Mouse (Mus musculus) embryonic facial prominence, embryonic 11.5 days (tissue): ENCODE data around the gene Ptpn20. TPM values are rescaled to one million over a fixed set of nuclear protein-coding genes. Genes with fewer than 3 reads are reported as not detected.
A peak's percentile ranks its signal among the peaks of the same experiment; 100 is the strongest.

ENCODE experiments used
- ATAC-seq: fragments of 200-750 bp; cut with Nextera tagmentation; replicated peaks from 2 replicates; pipeline ENCODE4 v1.8.0; 2017; ENCODE audit warnings: low read depth; ENCODE audit not compliant: insufficient number of reproducible peaks, low FRiP score, low TSS enrichment
- DNase-seq: peaks from one replicate; pipeline ENCODE4 v3.0.0-alpha.2; 2015; ENCODE audit warnings: low spot score
- H3K27ac ChIP-seq: fragments of 300-500 bp; sonication (generic); replicated peaks from 2 replicates; pipeline ENCODE4 v1.5.1; 2014; ENCODE audit warnings: mild to moderate bottlenecking, low read depth, low read length, control low read depth
- H3K27me3 ChIP-seq: fragments of 300-500 bp; sonication (generic); 2 replicates; pipeline ENCODE4 v1.6.1; 2014; ENCODE audit warnings: mild to moderate bottlenecking, low read length, moderate library complexity, mixed read lengths; ENCODE audit not compliant: control insufficient read depth, insufficient read depth
- H3K36me3 ChIP-seq: fragments of 300-500 bp; sonication (generic); replicated peaks from 2 replicates; pipeline ENCODE4 v1.6.1; 2014; ENCODE audit warnings: low read depth, mild to moderate bottlenecking, low read length, moderate library complexity, mixed read lengths; ENCODE audit not compliant: control insufficient read depth, insufficient read depth
- H3K4me1 ChIP-seq: fragments of 300-500 bp; sonication (generic); 2 replicates; pipeline ENCODE4 v1.6.1; 2014; ENCODE audit warnings: low read length, mixed read lengths; ENCODE audit not compliant: control insufficient read depth, insufficient read depth
- H3K4me2 ChIP-seq: fragments of 300-500 bp; sonication (generic); 2 replicates; pipeline ENCODE4 v1.6.1; 2014; ENCODE audit warnings: low read depth, mild to moderate bottlenecking, control low read depth, low read length, moderate library complexity
- H3K4me3 ChIP-seq: fragments of 300-500 bp; sonication (generic); 2 replicates; pipeline ENCODE4 v1.5.1; 2014; ENCODE audit warnings: low read depth, low read length, control low read depth
- H3K9ac ChIP-seq: fragments of 300-500 bp; sonication (generic); replicated peaks from 2 replicates; pipeline ENCODE4 v1.6.1; 2014; ENCODE audit warnings: mild to moderate bottlenecking, control low read depth, low read length
- H3K9me3 ChIP-seq: fragments of 300-500 bp; sonication (generic); replicated peaks from 2 replicates; pipeline ENCODE4 v1.6.1; 2016; ENCODE audit warnings: mild to moderate bottlenecking, low read length, inconsistent platforms, mixed read lengths; ENCODE audit not compliant: control insufficient read depth
- WGBS: fragments of 180-500 bp; shearing (Covaris S2); extraction: QIAGEN DNeasy Blood & Tissue Kit; methylation state at CpG from one replicate; pipeline ENCODE4 v1.1.7; 2014; 5-methylcytosine and 5-hydroxymethylcytosine counted together
- polyA plus RNA-seq: library from polyadenylated mRNA; unstranded; fragments of >200 nt; fragmentation: Nextera tagmentation; extraction: Ambion mirVana; gene quantifications from 2 replicates; pipeline ENCODE4 v1.2.1, GENCODE M21; 2014

The Ptpn20 gene
- 0.10 and 0.11 TPM in 2 replicates for polyA plus RNA-seq

DNA sequence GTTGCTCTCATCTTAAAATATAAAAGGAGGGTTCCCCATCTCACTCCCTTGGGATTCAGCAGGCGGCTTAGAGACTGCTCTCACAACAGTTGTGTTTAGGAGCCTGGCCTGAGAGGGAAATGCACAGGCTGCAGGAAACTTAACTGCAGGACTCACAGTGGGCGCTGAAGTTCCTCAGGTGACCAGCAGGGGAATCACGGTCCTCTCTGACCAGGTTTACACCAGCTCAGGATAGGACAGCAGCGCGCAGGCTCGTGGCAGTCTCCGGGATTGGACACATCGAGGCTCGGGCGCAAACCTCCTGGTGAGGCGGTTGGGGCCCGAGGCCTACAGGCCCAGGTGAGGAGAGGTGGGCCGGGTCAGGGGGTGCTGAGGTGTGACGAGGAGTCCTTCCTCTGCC is at the start of gene Ptpn20:
Gene Ptpn20, plus strand, starts transcription at position 257 of the 400 bp plus-strand sequence.
- 62% methylated on average over 14 of the region's 14 CpGs for WGBS
- Histone ChIP-seq H3K4me3 (no peak within 1 kb of the TSS), H3K36me3 (no peaks in the 10 kb centered on the region), H3K4me2 (no peak within 1 kb of the TSS), H3K9me3 (no peaks in the 10 kb centered on the region), H3K9ac (no peak within 1 kb of the TSS), H3K4me1 (no peaks in the 10 kb centered on the region), H3K27ac (no peak within 1 kb of the TSS), H3K27me3 (no peaks in the 10 kb centered on the region)
- peak; percentile 46 for DNase-seq
- ATAC-seq = no peak

DNA sequence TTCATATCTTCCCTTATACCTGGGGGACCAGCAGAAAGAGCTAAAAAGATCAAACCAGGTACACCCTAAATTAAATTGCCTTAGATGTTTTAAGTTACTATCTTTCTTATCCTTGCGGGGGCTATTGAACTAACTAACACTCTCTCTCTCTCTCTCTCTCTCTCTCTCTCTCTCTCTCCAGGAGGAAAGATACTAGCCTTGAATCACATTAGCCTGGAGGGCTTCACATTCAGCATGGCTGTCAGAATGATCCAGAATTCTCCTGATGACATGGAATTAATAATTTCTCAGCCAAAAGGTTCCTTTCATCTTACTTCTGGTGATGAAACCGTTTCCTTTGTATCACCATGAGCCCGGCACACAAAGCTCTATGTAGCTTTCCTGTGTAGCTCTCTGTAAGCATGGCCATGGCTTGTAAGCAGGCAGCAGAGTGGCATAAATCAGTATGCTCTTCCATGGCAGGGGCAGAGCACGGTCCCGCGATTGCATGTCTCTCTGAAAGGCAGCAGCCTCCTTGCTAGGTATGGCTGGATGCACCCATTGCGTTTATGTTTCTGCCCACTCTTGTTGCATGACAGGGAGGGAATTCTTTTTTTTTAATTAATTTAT is 49.3 kb upstream of the Ptpn20 start:
- Histone ChIP-seq H3K27ac (no peak overlapping the region), H3K4me2 (no peak overlapping the region), H3K36me3 (no peaks in the 10 kb centered on the region), H3K9me3 (no peaks in the 10 kb centered on the region), H3K27me3 (no peaks in the 10 kb centered on the region), H3K4me1 (no peaks in the 10 kb centered on the region), H3K4me3 (no peak overlapping the region), H3K9ac (no peak overlapping the region)
- DNase-seq = no peak
- 88% methylated on average over 7 of the region's 7 CpGs for WGBS
- no peak for ATAC-seq

DNA sequence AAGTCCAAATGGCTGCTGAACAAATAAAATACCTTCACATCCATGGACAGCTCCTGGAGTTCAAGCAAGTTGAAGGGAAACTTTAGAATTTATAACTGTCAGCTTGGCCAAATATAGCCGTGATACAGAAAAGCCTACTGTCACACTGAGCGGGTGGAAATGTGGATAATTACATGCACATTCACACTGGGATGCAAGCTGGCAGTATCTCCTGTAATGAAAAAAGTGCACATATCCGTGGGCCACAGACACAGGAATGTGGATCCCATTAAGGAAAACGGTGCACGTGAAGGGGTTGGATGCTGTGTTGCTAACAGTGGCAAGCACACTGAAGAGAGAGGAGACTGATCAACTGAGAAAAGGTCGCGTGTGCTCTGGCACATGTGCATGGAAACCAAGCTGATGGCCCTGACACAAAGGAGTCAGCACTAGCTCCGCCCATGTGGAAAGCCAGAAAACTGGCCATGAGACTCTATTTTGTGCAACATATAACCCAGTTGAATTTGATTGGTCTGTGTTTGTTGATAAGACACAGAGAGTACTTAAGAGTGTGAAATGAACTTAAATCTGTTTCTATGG is 43.4 kb upstream of the Ptpn20 start:
- DNase-seq (no peak), ATAC-seq (no peak)
- no peaks in the 10 kb centered on the region for H3K9me3 ChIP-seq
- H3K4me2 ChIP-seq = no peak overlapping the region
- WGBS = 78% methylated on average over 8 of the region's 8 CpGs
- H3K9ac ChIP-seq = no peak overlapping the region
- H3K4me1 ChIP-seq = no peaks in the 10 kb centered on the region
- H3K4me3 ChIP-seq = no peak overlapping the region
- H3K27ac ChIP-seq = no peak overlapping the region
- H3K27me3 ChIP-seq = no peaks in the 10 kb centered on the region
- no peaks in the 10 kb centered on the region for H3K36me3 ChIP-seq

DNA sequence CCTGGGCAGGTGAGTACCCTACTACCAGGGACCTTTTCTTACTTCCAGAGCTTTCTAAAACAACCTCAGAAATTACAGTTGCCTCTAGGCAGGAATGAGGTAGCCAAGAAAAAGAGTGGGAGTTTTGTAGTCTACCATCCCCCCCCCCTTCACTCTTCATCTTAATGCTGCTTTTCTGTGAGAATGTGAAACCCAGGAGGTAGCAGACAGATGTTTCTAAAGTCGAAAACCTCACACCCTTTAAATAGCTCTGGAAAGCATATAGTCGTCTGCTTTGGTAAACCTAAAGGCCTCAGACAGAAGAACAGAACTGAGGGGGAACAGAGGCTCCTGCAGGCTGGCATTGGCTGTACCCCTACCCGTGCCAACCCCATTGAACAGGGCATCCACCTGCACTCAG is 40.4 kb upstream of the Ptpn20 start:
- Histone ChIP-seq H3K27ac (no peak overlapping the region), H3K4me1 (no peaks in the 10 kb centered on the region), H3K9ac (no peak overlapping the region), H3K4me3 (no peak overlapping the region), H3K9me3 (no peaks in the 10 kb centered on the region), H3K4me2 (no peak overlapping the region), H3K27me3 (no peaks in the 10 kb centered on the region), H3K36me3 (no peaks in the 10 kb centered on the region)
- 70% methylated on average over 3 of the region's 3 CpGs for WGBS
- no peak for DNase-seq
- no peak for ATAC-seq

DNA sequence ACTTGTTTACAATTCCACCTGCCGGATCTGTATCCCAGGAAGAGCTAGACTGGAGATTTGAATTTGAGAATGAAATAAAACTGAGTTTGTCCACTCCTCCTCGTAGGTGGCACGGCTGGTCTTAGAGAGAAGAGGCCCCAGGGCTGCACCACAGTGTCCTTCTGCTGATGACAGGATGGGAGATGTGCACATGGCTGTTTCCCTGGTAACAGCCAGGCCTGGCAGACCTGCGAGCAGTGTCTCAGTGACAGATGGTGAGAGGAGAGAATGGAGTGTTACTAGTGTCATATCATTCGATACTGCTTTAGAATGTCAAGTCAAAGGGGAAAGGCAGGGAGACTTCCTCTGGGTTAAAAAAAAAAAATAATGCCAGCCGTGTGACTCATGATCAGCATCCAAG is 39.2 kb upstream of the Ptpn20 start:
- no peaks in the 10 kb centered on the region for H3K36me3 ChIP-seq
- 69% methylated on average over 6 of the region's 6 CpGs for WGBS
- H3K4me2 ChIP-seq = no peak overlapping the region
- H3K4me3 ChIP-seq = no peak overlapping the region
- H3K9ac ChIP-seq = no peak overlapping the region
- ATAC-seq (no peak), DNase-seq (no peak)
- H3K27ac ChIP-seq = no peak overlapping the region
- no peaks in the 10 kb centered on the region for H3K9me3 ChIP-seq
- no peaks in the 10 kb centered on the region for H3K27me3 ChIP-seq
- no peaks in the 10 kb centered on the region for H3K4me1 ChIP-seq

DNA sequence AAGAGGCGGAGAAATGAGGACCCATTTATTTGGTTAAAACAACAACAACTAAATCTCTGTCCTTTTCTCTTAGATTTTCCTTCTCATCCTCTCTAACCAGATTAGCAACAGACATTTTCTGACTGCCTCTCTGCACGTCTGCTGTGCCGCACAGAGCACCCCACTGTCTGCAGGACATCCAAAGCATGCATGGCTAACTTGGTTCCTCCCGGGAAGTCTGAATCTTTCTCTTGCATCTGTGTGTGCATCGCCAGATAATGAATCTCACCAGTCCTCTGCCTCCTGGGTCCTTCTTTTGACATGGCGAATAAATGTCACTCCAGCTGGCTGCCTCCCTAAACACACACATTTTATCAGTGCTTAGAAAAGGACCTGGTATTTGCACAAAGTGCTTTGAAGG is 18.3 kb upstream of the Ptpn20 start:
- H3K9ac ChIP-seq = no peak overlapping the region
- 43% methylated on average over 6 of the region's 6 CpGs for WGBS
- no peaks in the 10 kb centered on the region for H3K36me3 ChIP-seq
- H3K4me1 ChIP-seq = no peaks in the 10 kb centered on the region
- H3K9me3 ChIP-seq = no peaks in the 10 kb centered on the region
- H3K27ac ChIP-seq = no peak overlapping the region
- H3K27me3 ChIP-seq = no peaks in the 10 kb centered on the region
- ATAC-seq (no peak), DNase-seq (no peak)
- no peak overlapping the region for H3K4me3 ChIP-seq
- H3K4me2 ChIP-seq = no peak overlapping the region

DNA sequence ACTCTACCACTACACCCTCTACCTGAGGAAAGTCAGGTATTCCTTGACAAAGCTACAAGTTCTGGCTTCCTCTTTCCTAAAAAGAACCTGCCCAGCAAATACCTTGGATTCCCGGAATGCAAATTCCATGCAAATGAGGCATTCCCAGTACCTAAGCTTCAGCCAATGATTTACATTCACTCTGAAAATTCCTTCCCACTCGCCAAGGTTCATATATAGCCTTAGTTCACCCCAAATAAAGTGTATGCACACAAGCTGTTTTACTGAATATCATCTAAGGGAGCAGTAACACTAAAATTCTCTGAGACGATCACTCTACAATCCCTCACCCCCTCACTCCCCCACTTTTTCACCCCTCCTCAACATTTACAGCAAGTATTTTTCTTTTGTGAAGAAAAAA is 15.4 kb upstream of the Ptpn20 start:
- Histone ChIP-seq H3K36me3 (no peaks in the 10 kb centered on the region), H3K9me3 (no peaks in the 10 kb centered on the region), H3K9ac (no peak overlapping the region), H3K27me3 (no peaks in the 10 kb centered on the region), H3K4me2 (no peak overlapping the region), H3K27ac (no peak overlapping the region), H3K4me1 (no peaks in the 10 kb centered on the region), H3K4me3 (no peak overlapping the region)
- 82% methylated on average over 3 of the region's 3 CpGs for WGBS
- DNase-seq = no peak
- no peak for ATAC-seq

DNA sequence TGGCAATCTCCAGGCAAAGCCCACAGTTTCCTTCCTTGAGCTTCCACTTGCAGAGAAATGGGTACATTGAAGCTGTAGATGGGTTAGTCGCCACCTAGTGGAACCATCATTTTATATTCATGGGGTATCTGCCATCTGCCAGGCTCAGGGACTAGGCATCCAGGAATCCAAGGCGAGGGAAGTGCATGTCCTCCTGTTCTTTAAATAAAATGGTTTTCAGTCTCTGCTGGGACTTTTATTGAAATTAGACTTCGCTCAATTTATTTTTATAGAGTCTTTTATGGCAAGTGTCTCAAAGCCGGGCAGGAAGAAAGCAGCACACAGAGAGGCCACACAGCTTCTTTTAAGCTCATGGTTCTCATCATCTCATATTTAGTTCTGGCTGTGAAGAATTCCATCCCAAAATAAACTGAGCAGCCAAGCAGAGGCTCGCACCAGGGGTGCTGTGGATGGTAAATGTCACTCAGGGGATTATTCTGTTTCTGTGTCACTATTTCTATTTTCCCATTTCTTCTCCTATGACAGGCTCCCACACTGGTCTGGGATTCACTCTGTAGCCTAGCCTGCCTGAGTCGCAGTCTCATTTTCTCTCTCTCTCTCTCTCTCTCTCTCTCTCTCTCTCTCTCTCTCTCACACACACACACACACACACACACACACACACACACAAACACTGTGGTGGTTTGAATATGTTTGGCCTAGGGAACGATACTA is 9.1 kb upstream of the Ptpn20 start:
- 69% methylated on average over 7 of the region's 7 CpGs for WGBS
- H3K4me2 ChIP-seq = no peak overlapping the region

More for the DNA sequence above, 9.1 kb upstream of the Ptpn20 start:
- Histone ChIP-seq H3K27ac (no peak overlapping the region), H3K9ac (no peak overlapping the region), H3K4me1 (no peaks in the 10 kb centered on the region), H3K27me3 (no peaks in the 10 kb centered on the region), H3K9me3 (no peaks in the 10 kb centered on the region), H3K4me3 (no peak overlapping the region), H3K36me3 (no peaks in the 10 kb centered on the region)
- no peak for DNase-seq
- ATAC-seq = no peak
